Mouse (Mus musculus) limb, embryonic 10.5 days (tissue): ENCODE measurements around the gene Rbm15. TPM values are rescaled to one million over a fixed set of nuclear protein-coding genes. Genes with fewer than 3 reads are reported as not detected.

Source experiments
- DNase-seq: peaks from one replicate; pipeline ENCODE4 v3.0.0-alpha.2; 2017; ENCODE audit warnings: low spot score
- H3K27ac ChIP-seq: fragments of 300-500 bp; sonication (generic); 2 replicates; pipeline ENCODE4 v1.5.1; 2016; ENCODE audit warnings: mild to moderate bottlenecking
- H3K27me3 ChIP-seq: fragments of 300-500 bp; sonication (generic); 2 replicates; pipeline ENCODE4 v1.6.1; 2016; ENCODE audit warnings: low read depth, mild to moderate bottlenecking; ENCODE audit not compliant: poor library complexity, severe bottlenecking
- H3K36me3 ChIP-seq: fragments of 300-500 bp; sonication (generic); 2 replicates; pipeline ENCODE4 v1.6.1; 2016; ENCODE audit warnings: mild to moderate bottlenecking, moderate library complexity
- H3K4me1 ChIP-seq: fragments of 300-500 bp; sonication (generic); 2 replicates; pipeline ENCODE4 v1.6.1; 2016
- H3K4me3 ChIP-seq: fragments of 300-500 bp; sonication (generic); 2 replicates; pipeline ENCODE4 v1.5.1; 2016; ENCODE audit warnings: mild to moderate bottlenecking, moderate library complexity
- H3K9me3 ChIP-seq: fragments of 300-500 bp; sonication (generic); replicated peaks from 2 replicates; pipeline ENCODE4 v1.6.1; 2016; ENCODE audit warnings: mild to moderate bottlenecking
- WGBS: fragments of 180-500 bp; shearing (Covaris S2); methylation state at CpG from one replicate; pipeline ENCODE4 v1.1.7; 2016; 5-methylcytosine and 5-hydroxymethylcytosine counted together
- polyA plus RNA-seq: library from polyadenylated mRNA; unstranded; fragments of >200 nt; fragmentation: Nextera tagmentation; extraction: Ambion mirVana; gene quantifications from 2 replicates; pipeline ENCODE4 v1.2.1, GENCODE M21; 2016

Gene Rbm15
- polyA plus RNA-seq, 1 experiment from 2014 or later = 17.4 TPM

DNA sequence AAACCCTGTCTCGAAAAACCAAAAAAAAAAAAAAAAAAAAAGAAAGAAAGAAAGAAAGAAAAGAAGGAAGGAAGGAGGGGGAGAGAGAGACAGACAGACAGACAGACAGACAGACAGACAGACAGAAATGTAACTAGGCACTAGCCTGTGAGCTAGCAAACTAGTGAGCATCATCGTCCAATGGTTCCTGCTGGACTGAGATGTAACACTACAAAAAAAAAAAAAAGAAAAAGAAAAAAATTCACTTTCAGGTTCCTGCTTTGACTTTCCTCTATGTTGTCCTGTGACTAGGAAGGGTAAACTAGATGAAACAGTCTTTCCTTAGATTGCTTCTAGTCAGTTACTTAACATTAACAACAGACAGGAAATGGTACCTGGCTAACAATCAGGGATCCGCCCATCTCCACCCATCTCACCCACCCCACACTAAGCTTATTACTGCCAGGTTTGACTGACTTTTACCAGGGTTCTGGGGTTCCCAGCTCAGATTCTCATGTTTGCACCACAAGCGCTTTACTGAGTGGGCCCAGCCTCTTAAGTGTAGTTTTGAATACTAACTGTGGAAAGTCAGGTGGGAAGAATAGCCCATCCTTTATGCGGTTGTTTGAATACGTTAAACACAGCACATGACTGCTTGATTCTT, 22.3 kb upstream of the Rbm15 start:
- Histone ChIP-seq H3K36me3 (no peaks in the 10 kb centered on the region), H3K9me3 (no peaks in the 10 kb centered on the region), H3K27me3 (peaks cover 11% of the 10 kb centered on the region; the same call in 1 of the 2 replicates), H3K4me3 (no peak overlapping the region), H3K27ac (no peak overlapping the region), H3K4me1 (peaks cover 26% of the 10 kb centered on the region)
- no peak for DNase-seq
- WGBS = 87% methylated on average over 6 of the region's 6 CpGs

DNA sequence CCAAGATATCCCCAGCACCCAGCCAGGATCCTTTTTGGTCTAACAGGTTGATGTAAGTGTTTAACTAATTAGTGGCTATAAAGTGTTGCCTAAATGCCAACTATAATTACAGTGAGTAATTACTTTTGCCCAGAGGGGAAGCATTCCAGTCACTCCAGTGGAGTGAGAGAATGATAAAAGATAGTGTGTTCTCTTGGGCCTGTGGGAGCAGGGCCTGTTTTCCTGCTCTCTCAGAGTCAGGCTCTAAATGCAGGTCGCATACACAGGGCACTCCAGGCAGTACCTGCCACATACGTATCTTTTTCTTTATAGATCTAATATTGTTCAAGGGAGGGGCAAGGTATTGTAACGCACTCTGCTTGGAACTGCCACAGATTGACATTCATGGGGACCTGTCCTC, 18.2 kb upstream of the Rbm15 start:
- no peak for DNase-seq

DNA sequence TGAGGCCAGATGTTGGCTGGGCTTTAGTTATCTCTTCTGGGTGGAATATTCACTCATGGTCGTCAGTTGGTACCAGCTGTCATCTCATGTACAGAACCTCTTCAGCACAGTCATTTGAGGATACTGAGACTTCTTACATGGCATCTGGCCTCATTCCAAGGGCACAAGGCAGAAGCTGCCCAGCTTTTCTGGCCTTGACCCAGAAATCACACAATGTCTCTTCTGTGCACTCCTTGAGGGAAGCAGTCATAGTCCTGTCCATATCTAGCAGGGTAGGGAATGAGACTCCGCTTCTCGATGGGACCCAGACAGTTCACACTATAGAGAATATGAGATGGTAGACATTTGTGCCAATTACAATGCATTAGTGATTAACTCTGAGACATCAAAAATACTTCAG, 15.5 kb upstream of the Rbm15 start:
- Histone ChIP-seq H3K9me3 (no peaks in the 10 kb centered on the region), H3K36me3 (no peaks in the 10 kb centered on the region), H3K27me3 (0 out of 2 replicates have a peak, but pooled peaks cover 7% of the 10 kb centered on the region), H3K4me3 (no peak overlapping the region), H3K4me1 (peaks cover 16% of the 10 kb centered on the region), H3K27ac (no peak overlapping the region)
- WGBS = 88% methylated on average over 3 of the region's 3 CpGs
- DNase-seq = no peak

More for the DNA sequence above, 18.2 kb upstream of the Rbm15 start:
- WGBS = 69% methylated on average over 3 of the region's 3 CpGs
- Histone ChIP-seq H3K36me3 (no peaks in the 10 kb centered on the region), H3K4me3 (no peak overlapping the region), H3K27me3 (peaks cover 11% of the 10 kb centered on the region; the same call in 1 of the 2 replicates), H3K9me3 (no peaks in the 10 kb centered on the region), H3K27ac (no peak overlapping the region), H3K4me1 (peaks cover under 1% of the 10 kb centered on the region)

DNA sequence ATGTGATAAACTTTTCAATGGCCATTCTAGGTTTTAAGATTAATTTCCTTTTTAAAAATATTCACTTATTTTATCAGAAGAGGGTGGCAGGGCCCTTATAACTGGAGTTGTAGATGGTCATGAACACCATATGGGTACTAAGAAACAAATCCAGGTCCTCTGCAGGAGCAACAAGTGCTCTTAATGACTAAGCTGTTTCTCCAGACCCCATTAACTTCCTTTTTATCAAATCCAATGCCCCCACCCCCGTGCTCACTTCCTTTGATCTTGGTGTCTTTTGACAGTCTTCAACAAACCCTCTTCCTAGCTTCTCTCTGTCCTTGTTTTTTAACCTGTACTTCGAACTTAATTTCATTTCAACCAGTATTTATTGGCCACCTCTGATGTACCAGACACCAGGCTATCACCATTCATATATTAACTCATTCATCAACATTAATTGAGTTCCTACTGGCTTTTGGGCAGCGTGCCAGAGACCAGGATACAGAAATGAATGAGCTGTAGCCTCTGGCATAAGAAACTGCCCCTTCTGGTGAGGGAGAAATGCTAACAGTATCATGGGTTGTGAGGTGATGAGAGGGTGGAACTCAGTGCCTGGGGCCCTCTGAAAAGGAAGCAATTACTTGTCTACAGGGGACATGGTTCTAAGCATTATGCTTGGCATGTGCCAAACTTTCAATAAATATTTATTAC, 11.7 kb upstream of the Rbm15 start:
- Histone ChIP-seq H3K36me3 (no peaks in the 10 kb centered on the region), H3K4me1 (peaks cover 16% of the 10 kb centered on the region), H3K27ac (no peak overlapping the region), H3K27me3 (no peaks in the 10 kb centered on the region), H3K4me3 (no peak overlapping the region), H3K9me3 (no peaks in the 10 kb centered on the region)
- WGBS = 23% methylated on average over 3 of the region's 3 CpGs
- no peak for DNase-seq

DNA sequence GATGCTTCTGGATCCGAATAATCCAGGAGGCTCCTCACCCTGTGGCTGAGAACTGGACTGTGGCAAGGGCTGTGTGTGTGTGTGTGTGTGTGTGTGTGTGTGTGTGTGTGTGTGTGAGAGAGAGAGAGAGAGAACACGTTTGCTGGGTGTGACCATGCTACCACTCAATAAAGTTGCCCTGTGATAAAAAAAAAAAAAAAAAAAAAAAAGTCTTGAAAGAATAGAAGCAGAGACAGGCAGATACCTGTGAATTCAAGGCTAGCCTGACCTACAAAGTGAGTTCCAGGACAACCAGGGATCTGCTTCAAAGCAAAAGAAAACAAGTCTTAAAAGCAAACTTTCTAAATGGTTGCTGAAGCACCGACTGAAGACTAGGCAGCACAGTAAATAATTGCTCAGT, 10.5 kb upstream of the Rbm15 start:
- 51% methylated on average over 3 of the region's 3 CpGs for WGBS
- Histone ChIP-seq H3K27ac (no peak overlapping the region), H3K4me3 (no peak overlapping the region), H3K36me3 (no peaks in the 10 kb centered on the region), H3K27me3 (no peaks in the 10 kb centered on the region), H3K9me3 (no peaks in the 10 kb centered on the region), H3K4me1 (peaks cover 16% of the 10 kb centered on the region)
- DNase-seq = no peak

DNA sequence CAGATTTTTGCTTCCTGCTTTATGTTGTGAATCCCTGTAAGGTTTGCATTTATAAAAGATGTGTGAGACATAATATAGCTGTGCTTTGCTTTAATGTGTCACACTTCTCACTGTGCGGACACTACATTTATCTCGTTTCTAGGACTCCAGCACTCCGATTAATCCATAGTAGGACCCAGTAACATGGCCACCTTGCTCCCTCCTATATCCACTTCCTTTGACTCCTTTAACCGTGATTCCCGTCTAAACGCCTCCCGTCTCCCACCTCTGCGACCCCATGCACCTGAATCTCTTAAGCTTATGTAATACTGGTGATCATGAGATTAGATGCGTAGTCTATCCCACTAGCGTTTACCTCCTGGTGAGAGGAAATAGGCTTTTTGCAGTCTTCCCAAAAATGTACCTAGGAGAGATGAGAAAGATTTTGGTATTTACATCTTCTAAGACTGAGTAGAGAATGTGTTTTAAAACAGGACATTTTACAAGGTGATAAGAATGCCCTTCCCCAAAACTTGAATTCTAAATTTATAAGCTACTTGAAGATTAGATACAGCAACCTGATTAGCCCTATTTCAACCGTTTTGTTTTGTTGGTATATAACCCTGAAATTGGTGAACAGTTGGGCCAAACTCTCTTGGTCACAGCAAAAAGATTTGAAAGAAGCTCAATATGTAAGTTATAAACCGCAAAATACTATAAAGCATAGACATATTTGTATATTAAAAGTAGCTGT, 895 bp upstream of the Rbm15 start:
- DNase-seq = no peak
- 12% methylated on average over 12 of the region's 12 CpGs for WGBS
- no peaks in the 10 kb centered on the region for H3K27me3 ChIP-seq

DNA sequence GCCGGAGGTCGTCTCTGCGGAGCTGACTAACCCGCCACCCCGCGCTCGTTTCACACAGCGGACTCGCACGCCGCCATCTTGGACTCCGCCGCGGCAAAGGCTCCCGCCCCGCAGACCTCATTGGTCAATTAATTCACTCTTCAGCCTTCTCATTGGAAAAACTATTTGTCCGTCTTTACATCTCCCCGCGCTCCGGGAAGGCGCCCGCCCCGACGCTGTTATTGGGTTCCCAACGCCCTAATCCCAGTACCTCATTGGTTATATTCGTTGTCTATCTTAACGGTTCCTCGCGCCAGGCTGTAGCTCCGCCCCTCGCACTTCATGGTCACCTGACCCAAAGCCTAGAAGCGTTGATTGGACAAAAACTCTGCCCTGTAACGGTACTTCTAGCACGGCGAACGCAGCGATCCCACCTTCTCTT, 503 bp downstream of the Rbm15 start:
- Histone ChIP-seq H3K9me3 (no peaks in the 10 kb centered on the region), H3K4me3 (peak overlapping the region; percentile 97), H3K4me1 (peaks cover 38% of the 10 kb centered on the region), H3K36me3 (peaks cover 37% of the 10 kb centered on the region), H3K27me3 (no peaks in the 10 kb centered on the region), H3K27ac (peak overlapping the region; percentile 98)
- peak; percentile 89 for DNase-seq
- WGBS = under 1% methylated on average over 37 of the region's 37 CpGs

More for the DNA sequence above, 895 bp upstream of the Rbm15 start:
- no peaks in the 10 kb centered on the region for H3K9me3 ChIP-seq
- peaks cover 33% of the 10 kb centered on the region for H3K4me1 ChIP-seq
- H3K27ac ChIP-seq = peak overlapping the region; percentile 98
- H3K36me3 ChIP-seq = peaks cover 23% of the 10 kb centered on the region
- peak overlapping the region; percentile 97 for H3K4me3 ChIP-seq

DNA sequence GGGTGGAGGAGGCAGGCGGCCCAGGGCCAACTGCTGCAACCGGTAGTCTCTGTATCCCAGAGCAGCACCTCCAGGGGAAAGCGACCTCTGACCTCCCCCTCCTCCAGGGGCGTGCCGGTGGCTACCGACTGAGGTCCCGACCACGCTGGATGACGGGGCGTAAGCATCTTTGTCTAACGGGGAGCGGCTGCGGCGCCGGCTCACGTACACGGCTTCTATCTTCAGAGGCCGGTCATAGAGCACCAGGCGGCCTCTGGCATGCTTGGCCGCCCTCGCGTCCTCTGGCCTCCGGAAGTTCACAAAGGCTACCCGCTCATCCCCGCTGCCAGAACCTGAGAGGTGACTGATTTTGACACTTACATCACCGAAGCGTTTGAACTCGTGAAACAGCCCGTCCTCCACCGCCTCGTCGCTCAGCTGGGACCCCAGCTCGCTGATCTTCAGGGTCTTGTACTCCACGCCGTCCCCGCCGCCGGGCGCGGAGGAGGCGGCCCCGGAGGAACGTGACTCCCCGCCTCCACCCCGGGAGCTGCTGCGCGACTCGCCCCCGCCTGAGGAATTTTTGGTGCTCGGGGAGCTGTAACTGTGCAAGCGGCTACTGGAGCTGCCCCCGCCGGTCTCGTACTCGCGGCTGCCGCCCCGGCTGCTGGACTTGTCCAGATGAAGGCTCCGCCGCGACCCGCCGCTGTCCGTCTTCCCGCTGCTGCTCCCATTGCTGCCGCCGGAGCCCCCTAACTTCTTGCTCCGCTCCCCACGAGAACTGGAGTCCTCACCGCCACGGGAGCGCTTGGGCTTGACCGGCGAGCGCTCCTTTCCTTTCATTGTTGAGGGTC, 1.1 kb downstream of the Rbm15 start:
- H3K36me3 ChIP-seq = peaks cover 43% of the 10 kb centered on the region
- H3K4me1 ChIP-seq = peaks cover 38% of the 10 kb centered on the region
- H3K27me3 ChIP-seq = no peaks in the 10 kb centered on the region
- under 1% methylated on average over 75 of the region's 75 CpGs for WGBS
- no peak for DNase-seq
- H3K9me3 ChIP-seq = no peaks in the 10 kb centered on the region
- peak overlapping the region; percentile 97 for H3K4me3 ChIP-seq
- peak overlapping the region; percentile 98 for H3K27ac ChIP-seq

DNA sequence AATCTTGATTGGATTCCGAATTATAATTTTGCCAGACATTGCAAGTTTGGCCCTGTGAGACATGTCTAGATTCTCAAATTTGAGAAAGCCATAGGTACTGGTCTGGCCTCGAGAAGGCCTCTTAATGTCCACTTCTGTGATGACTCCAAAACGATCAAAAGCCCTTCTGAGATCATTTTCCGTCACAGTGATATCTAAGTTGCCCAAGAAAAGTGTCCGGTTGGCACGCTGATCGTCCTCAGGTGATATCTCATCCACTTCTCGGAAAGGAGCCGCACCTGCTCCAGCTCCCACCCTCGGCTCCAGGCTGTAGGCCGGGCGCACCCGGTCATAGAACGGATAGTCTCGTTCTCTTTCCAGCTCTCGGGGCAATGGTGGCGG, 1.7 kb downstream of the Rbm15 start:
- no peaks in the 10 kb centered on the region for H3K9me3 ChIP-seq
- H3K4me3 ChIP-seq = peak overlapping the region; percentile 97
- WGBS = 32% methylated on average over 17 of the region's 17 CpGs
- peaks cover 38% of the 10 kb centered on the region for H3K4me1 ChIP-seq
- no peak for DNase-seq
- peaks cover 48% of the 10 kb centered on the region for H3K36me3 ChIP-seq
- peak overlapping the region; percentile 98 for H3K27ac ChIP-seq
- no peaks in the 10 kb centered on the region for H3K27me3 ChIP-seq

DNA sequence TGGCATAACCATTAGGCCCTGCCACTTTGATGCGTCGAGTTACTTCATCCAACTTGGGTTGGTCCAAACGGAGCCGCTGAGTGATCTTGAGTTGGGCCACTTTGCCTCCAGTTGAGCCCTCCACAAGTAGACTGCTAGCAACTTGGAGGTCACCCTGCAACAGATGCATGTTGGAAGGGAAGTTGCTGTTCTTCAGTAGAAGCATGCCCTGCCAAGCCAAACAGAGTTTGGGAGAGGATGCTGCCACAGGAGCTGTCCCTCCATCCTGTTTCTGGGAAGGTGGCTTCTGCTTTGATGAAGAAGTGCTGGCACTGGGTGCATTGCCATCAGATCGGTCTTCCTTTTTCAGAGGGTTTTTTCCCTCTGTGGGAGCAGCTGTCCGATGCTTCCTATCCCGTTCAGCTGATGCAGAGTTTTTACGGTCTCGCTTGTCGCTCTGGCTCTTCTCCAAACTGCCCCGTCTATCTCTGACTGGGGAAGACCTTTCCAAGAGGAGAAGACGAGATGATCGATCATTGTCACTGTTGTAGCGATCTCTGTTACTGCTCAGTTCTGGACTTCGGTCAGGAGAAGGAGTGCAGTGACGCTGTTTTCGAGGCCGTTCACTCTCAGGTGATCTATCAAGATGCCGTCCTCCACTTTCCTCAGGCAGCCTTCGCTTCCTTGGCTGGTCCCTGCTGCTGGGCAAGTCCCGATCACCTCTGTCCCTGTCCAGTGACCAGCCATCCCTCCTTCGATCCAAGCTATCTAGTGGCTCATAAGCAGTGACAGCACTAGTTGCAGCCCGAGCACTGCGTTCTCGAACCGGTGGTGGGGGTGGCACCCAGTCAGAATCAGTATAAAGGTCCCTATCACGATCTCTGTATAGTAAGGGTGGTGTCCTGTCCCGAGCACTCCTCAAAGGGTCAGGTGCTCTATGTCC, 2.7 kb downstream of the Rbm15 start:
- DNase-seq = no peak
- WGBS = 69% methylated on average over 28 of the region's 28 CpGs
- H3K27me3 ChIP-seq = no peaks in the 10 kb centered on the region
- H3K4me3 ChIP-seq = peak overlapping the region; percentile 97
- peaks cover 38% of the 10 kb centered on the region for H3K4me1 ChIP-seq
- peaks cover 55% of the 10 kb centered on the region for H3K36me3 ChIP-seq
- H3K27ac ChIP-seq = no peak overlapping the region
- H3K9me3 ChIP-seq = no peaks in the 10 kb centered on the region

DNA sequence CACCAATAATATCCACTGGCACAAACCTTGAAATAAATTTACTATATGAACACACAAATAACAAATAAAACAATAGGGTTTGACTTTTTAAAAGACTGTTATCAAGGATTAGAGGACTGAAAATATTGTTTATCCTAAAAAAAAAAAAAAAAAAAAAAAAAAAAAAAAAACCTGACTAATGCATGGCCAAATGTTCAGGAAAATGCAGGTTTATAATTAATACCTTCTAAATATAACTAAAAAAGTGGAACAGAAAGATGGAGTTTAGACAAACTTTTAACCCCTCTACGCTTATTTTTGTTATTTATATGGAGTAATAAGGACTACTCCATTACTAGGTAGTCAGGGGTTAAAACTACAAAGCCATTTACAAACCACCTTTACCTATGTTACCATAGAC, 7.0 kb downstream of the Rbm15 start:
- peaks cover 92% of the 10 kb centered on the region for H3K36me3 ChIP-seq

DNA sequence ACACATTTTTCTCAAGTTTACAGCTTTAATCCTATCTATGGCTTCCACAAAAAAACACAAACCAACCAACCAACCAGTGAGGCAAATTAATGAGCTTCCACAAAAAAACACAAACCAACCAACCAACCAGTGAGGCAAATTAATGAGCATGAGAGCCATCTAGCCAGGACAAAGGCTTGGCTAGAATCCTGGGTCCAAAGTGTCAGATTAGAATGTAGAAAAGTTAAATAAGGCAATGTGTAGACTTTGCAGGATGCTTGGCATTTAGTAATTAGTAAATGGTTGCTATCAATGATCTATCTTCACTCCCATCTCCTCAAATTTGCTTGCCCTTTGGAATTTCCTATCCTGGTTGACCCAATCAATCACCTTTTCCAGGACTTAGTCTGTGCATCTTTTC, 11.7 kb downstream of the Rbm15 start:
- Histone ChIP-seq H3K4me3 (no peak overlapping the region), H3K9me3 (no peaks in the 10 kb centered on the region), H3K36me3 (peaks cover 83% of the 10 kb centered on the region), H3K4me1 (peaks cover 11% of the 10 kb centered on the region), H3K27me3 (no peaks in the 10 kb centered on the region), H3K27ac (no peak overlapping the region)
- no peak for DNase-seq

More for the DNA sequence above, 7.0 kb downstream of the Rbm15 start:
- H3K9me3 ChIP-seq = no peaks in the 10 kb centered on the region
- H3K27ac ChIP-seq = no peak overlapping the region
- no peak for DNase-seq
- peaks cover 33% of the 10 kb centered on the region for H3K4me1 ChIP-seq
- H3K27me3 ChIP-seq = no peaks in the 10 kb centered on the region
- 98% methylated on average over 1 of the region's 1 CpGs for WGBS
- H3K4me3 ChIP-seq = no peak overlapping the region
